Mouse (Mus musculus) kidney, adult 11 months (tissue): ENCODE measurements around the gene Cldn7.

Experiments used
- DNase-seq: peaks from one replicate; pipeline ENCODE4 v3.0.0; 2022

Cldn7 gene

GRCm38 (mm10) chr11:70016669-70017068, 52.1 kb downstream of the Cldn7 start, which contains the start of gene Dlg4:
Gene Dlg4, plus strand, starts transcription at chr11:70016942.
- no peak for DNase-seq

- no peak for DNase-seq
These were observed 52.7 kb downstream of the Cldn7 start for GRCm38 (mm10) chr11:70017199-70017767.
